Mouse (Mus musculus) B cell, adult 67 days (primary cell): ENCODE data around the gene Cfap299. TPM values are rescaled to one million over a fixed set of nuclear protein-coding genes. Genes with fewer than 3 reads are reported as not detected.

Experiments used
- total RNA-seq, 2 experiments: library from RNA; stranded (reverse); gene quantifications; 4 replicates each; pipeline ENCODE4 v1.2.4; 2023

The Cfap299 gene
- total RNA-seq: not detected

GRCm38 (mm10) chr5:98328848-98329624, at the start of gene Cfap299:
Cfap299 (plus strand) TSS chr5:98329304.

GRCm38 (mm10) chr5:98552395-98552794, 223.3 kb downstream of the Cfap299 start, which contains the start of gene Gm11111:
Gm11111 (plus strand) TSS chr5:98552695.

Other genes starting within 250 kb of the Cfap299 start
- not detected for gene Prdm8, start 162.1 kb upstream of the Cfap299 start, total RNA-seq
- gene Fgf5, start 75.1 kb upstream of the Cfap299 start, total RNA-seq: not detected
- gene Gm11111, start 223.4 kb downstream of the Cfap299 start, total RNA-seq: not detected